Mouse (Mus musculus) kidney, embryonic 14.5 days (tissue): ENCODE results near the gene Mfsd2a. TPM values are rescaled to one million over a fixed set of nuclear protein-coding genes. Genes with fewer than 3 reads are reported as not detected.

Source experiments
- ATAC-seq: fragments of 200-750 bp; cut with Nextera tagmentation; 2 replicates; pipeline ENCODE4 v1.8.0; 2017; ENCODE audit warnings: moderate number of reproducible peaks, mild to moderate bottlenecking, moderate TSS enrichment, moderate library complexity; ENCODE audit not compliant: low FRiP score, low TSS enrichment
- H3K27ac ChIP-seq: fragments of 300-500 bp; sonication (generic); 2 replicates; pipeline ENCODE4 v1.5.1; 2014; ENCODE audit warnings: low read depth, mild to moderate bottlenecking, low read length, moderate library complexity, mixed read lengths
- H3K27me3 ChIP-seq: fragments of 300-500 bp; sonication (generic); 2 replicates; pipeline ENCODE4 v1.6.1; 2014; ENCODE audit warnings: mild to moderate bottlenecking, low read length; ENCODE audit not compliant: control insufficient read depth, insufficient read depth
- H3K36me3 ChIP-seq: fragments of 300-500 bp; sonication (generic); 2 replicates; pipeline ENCODE4 v1.6.1; 2014; ENCODE audit warnings: low read length, mixed read lengths; ENCODE audit not compliant: control insufficient read depth, insufficient read depth
- H3K4me1 ChIP-seq: fragments of 300-500 bp; sonication (generic); 2 replicates; pipeline ENCODE4 v1.6.1; 2014; ENCODE audit warnings: low read length, mixed read lengths; ENCODE audit not compliant: control insufficient read depth, insufficient read depth
- H3K4me2 ChIP-seq: fragments of 300-500 bp; sonication (generic); replicated peaks from 2 replicates; pipeline ENCODE4 v1.6.1; 2014; ENCODE audit warnings: low read depth, mild to moderate bottlenecking, low read length
- H3K4me3 ChIP-seq: fragments of 300-500 bp; sonication (generic); 2 replicates; pipeline ENCODE4 v1.5.1; 2014; ENCODE audit warnings: mild to moderate bottlenecking, low read length
- H3K9ac ChIP-seq: fragments of 300-500 bp; sonication (generic); 2 replicates; pipeline ENCODE4 v1.6.1; 2014; ENCODE audit warnings: low read depth, mild to moderate bottlenecking, low read length, moderate library complexity
- H3K9me3 ChIP-seq: fragments of 300-500 bp; sonication (generic); 2 replicates; pipeline ENCODE4 v1.6.1; 2016; ENCODE audit warnings: low read length; ENCODE audit not compliant: control insufficient read depth
- WGBS: fragments of 180-500 bp; shearing (Covaris S2); extraction: QIAGEN DNeasy Blood & Tissue Kit; methylation state at CpG from one replicate; pipeline ENCODE4 v1.1.7; 2014; 5-methylcytosine and 5-hydroxymethylcytosine counted together
- polyA plus RNA-seq: library from polyadenylated mRNA; unstranded; fragments of >200 nt; fragmentation: Nextera tagmentation; extraction: Ambion mirVana; gene quantifications from 2 replicates; pipeline ENCODE4 v1.2.1, GENCODE M21; 2014

Gene Mfsd2a
- polyA plus RNA-seq, 1 experiment from 2014 or later, result 3.4 TPM

- ATAC-seq, result no peak
- H3K4me1 ChIP-seq, result peaks cover 7% of the 10 kb centered on the region; the same call in 1 of the 2 replicates
- H3K9me3 ChIP-seq, result no peaks in the 10 kb centered on the region
- no peak overlapping the region for H3K27ac ChIP-seq
- no peak overlapping the region for H3K9ac ChIP-seq
- H3K27me3 ChIP-seq, result peaks cover 11% of the 10 kb centered on the region
- H3K4me3 ChIP-seq, result no peak overlapping the region
- H3K36me3 ChIP-seq, result no peaks in the 10 kb centered on the region
- no peak overlapping the region for H3K4me2 ChIP-seq
- WGBS, result 62% methylated on average over 3 of the region's 3 CpGs
Measured at GRCm38 (mm10) chr4:122982537-122982936, 21.5 kb upstream of the Mfsd2a start.

DNA sequence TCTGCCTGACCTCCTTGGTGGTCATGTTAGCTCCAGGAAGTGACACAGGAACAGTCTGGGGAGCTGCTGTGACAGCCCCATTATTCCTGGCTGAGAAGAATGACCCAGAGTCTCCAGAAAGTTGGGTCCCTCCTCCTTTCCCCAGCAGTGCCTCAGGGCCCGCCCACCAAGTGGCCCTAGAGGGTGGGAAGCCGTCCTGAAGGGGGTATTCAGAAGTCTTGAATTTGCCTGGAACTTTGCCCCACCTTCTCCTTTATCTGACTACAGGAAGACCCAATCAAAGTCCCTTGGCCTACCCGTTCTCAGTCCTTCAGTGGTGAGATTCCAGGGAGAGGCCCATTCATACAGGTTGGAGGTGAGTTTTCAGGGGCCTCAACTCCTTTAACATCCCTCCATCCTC lies 20.9 kb upstream of the Mfsd2a start:
- 41% methylated on average over 3 of the region's 3 CpGs for WGBS

DNA sequence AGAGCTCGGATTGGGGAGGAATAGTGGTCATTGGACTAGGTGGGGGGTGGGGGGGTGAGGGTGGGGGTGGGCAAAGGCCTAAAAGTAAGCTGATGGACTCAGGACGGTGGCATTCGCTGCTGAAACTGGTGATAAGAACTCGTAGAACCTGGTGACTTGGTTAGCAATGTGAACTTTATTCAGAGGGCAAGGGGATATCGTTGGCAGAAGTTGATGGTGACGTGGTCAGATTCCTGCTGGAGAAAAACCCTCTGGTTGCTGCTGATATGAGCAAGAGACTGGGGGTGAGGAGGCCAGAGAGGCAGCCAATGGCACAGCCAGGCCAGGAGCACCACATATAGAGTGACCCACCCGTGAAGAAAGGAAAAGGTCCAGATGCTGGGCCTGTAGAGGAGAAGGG lies 20.2 kb upstream of the Mfsd2a start:
- Histone ChIP-seq H3K9me3 (no peaks in the 10 kb centered on the region), H3K4me3 (no peak overlapping the region), H3K27me3 (peaks cover 11% of the 10 kb centered on the region), H3K27ac (no peak overlapping the region), H3K4me1 (peaks cover 7% of the 10 kb centered on the region; the same call in 1 of the 2 replicates), H3K4me2 (no peak overlapping the region), H3K9ac (no peak overlapping the region), H3K36me3 (no peaks in the 10 kb centered on the region)
- no peak for ATAC-seq
- 76% methylated on average over 7 of the region's 7 CpGs for WGBS

More for the DNA sequence above, 20.9 kb upstream of the Mfsd2a start:
- H3K4me1 ChIP-seq, result peaks cover 7% of the 10 kb centered on the region; the same call in 1 of the 2 replicates
- no peaks in the 10 kb centered on the region for H3K36me3 ChIP-seq
- no peak for ATAC-seq
- H3K9me3 ChIP-seq, result no peaks in the 10 kb centered on the region
- no peak overlapping the region for H3K9ac ChIP-seq
- H3K4me2 ChIP-seq, result no peak overlapping the region
- no peak overlapping the region for H3K4me3 ChIP-seq
- peaks cover 11% of the 10 kb centered on the region for H3K27me3 ChIP-seq
- no peak overlapping the region for H3K27ac ChIP-seq

DNA sequence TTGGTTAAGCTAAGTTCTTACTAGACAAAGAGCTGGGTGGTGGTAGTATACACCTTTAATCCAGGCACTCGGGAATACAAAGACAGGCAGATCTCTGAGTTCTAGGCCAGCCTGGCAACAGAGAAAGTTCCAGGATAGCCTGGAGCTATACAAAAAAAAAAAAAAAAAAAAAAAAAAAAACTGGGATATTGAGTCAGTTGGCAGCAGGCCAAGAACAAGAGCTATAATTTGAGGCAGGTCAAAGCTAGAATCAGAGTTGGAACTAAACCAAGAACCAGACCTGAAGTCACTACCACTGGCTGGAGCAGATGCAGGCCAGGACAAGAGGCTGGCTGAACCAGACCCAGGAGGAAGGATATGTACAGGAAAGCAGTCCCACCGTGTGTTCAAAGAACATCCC lies 19.7 kb upstream of the Mfsd2a start:
- no peak for ATAC-seq
- Histone ChIP-seq H3K27ac (no peak overlapping the region), H3K36me3 (no peaks in the 10 kb centered on the region), H3K4me2 (no peak overlapping the region), H3K9ac (no peak overlapping the region), H3K4me3 (no peak overlapping the region), H3K27me3 (peaks cover 11% of the 10 kb centered on the region), H3K9me3 (no peaks in the 10 kb centered on the region), H3K4me1 (peaks cover 7% of the 10 kb centered on the region; the same call in 1 of the 2 replicates)
- WGBS, result 68% methylated on average over 2 of the region's 2 CpGs

DNA sequence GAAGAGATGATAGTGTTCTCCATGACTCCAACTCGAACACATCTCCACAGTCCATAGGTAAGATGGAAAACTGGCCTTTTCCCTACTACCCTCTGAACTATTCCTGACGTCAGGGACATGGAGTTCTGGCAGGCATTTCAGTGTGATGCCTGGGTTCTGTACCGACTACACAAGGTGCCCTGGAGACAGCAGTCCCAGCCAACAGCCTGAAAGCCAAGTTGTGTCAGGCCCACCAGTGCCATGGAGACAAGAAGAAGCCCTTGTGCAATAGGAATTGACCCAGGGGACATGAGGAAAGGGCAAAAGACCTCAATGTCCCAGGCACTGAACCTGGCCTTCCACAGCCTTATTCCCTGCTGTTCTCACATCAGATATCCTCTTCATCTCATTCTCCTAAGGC lies 18.8 kb upstream of the Mfsd2a start:
- peaks cover 8% of the 10 kb centered on the region for H3K4me1 ChIP-seq
- WGBS, result 85% methylated on average over 3 of the region's 3 CpGs
- no peak for ATAC-seq
- H3K9me3 ChIP-seq, result no peaks in the 10 kb centered on the region
- no peak overlapping the region for H3K4me3 ChIP-seq
- H3K4me2 ChIP-seq, result no peak overlapping the region
- H3K9ac ChIP-seq, result no peak overlapping the region
- no peaks in the 10 kb centered on the region for H3K36me3 ChIP-seq
- peaks cover 11% of the 10 kb centered on the region for H3K27me3 ChIP-seq
- no peak overlapping the region for H3K27ac ChIP-seq

- H3K4me2 ChIP-seq, result no peak overlapping the region
- WGBS, result 63% methylated on average over 2 of the region's 2 CpGs
- peaks cover 11% of the 10 kb centered on the region for H3K4me1 ChIP-seq
- ATAC-seq, result no peak
- no peak overlapping the region for H3K4me3 ChIP-seq
- H3K27me3 ChIP-seq, result peaks cover 5% of the 10 kb centered on the region
- no peak overlapping the region for H3K9ac ChIP-seq
- H3K27ac ChIP-seq, result no peak overlapping the region
- H3K36me3 ChIP-seq, result no peaks in the 10 kb centered on the region
- H3K9me3 ChIP-seq, result no peaks in the 10 kb centered on the region
Measured at GRCm38 (mm10) chr4:122978850-122979249, 17.9 kb upstream of the Mfsd2a start.

DNA sequence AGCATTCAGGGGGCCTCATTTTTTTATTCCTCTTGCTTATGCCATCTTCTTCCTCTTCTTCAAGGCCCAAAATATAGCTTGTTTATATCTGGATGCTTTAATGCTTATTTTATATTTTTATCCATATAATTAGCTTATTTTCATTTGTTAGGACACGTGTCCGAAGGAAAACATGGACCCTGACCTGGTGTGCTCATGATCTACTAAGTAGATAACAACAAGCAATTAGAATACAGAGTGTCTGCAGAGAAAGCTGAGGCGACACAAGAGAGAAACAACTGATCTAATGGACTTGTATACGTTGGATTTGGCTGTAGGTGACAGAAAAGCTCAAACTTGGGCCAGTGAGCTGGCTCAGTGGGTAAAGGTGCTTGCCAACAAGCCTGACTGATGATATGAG lies 15.9 kb upstream of the Mfsd2a start:
- Histone ChIP-seq H3K9me3 (no peaks in the 10 kb centered on the region), H3K9ac (no peak overlapping the region), H3K27me3 (no peaks in the 10 kb centered on the region), H3K4me3 (no peak overlapping the region), H3K4me1 (peaks cover 11% of the 10 kb centered on the region), H3K4me2 (no peak overlapping the region), H3K27ac (no peak overlapping the region), H3K36me3 (no peaks in the 10 kb centered on the region)
- no peak for ATAC-seq
- 84% methylated on average over 4 of the region's 4 CpGs for WGBS

- Histone ChIP-seq H3K27me3 (no peaks in the 10 kb centered on the region; the same call in 1 of the 2 replicates), H3K27ac (no peak overlapping the region)
- 45% methylated on average over 5 of the region's 5 CpGs for WGBS
Measured at GRCm38 (mm10) chr4:122974976-122975520, 14.1 kb upstream of the Mfsd2a start.

GRCm38 (mm10) chr4:122972056-122972455 lies 11.1 kb upstream of the Mfsd2a start:
- no peaks in the 10 kb centered on the region for H3K9me3 ChIP-seq
- H3K36me3 ChIP-seq, result no peaks in the 10 kb centered on the region
- H3K27me3 ChIP-seq, result no peaks in the 10 kb centered on the region; the same call in 1 of the 2 replicates
- WGBS, result 69% methylated on average over 8 of the region's 8 CpGs
- no peak overlapping the region for H3K4me2 ChIP-seq
- no peak for ATAC-seq
- H3K4me1 ChIP-seq, result peaks cover 4% of the 10 kb centered on the region; the same call in 1 of the 2 replicates
- H3K9ac ChIP-seq, result no peak overlapping the region
- H3K4me3 ChIP-seq, result no peak overlapping the region
- no peak overlapping the region for H3K27ac ChIP-seq

More at GRCm38 (mm10) chr4:122974976-122975520, 14.1 kb upstream of the Mfsd2a start:
- ATAC-seq, result peak; percentile 71; the same call in 1 of the 2 replicates
- Histone ChIP-seq H3K9me3 (no peaks in the 10 kb centered on the region), H3K36me3 (no peaks in the 10 kb centered on the region), H3K4me1 (peaks cover 4% of the 10 kb centered on the region; the same call in 1 of the 2 replicates), H3K9ac (no peak overlapping the region), H3K4me2 (no peak overlapping the region), H3K4me3 (no peak overlapping the region)
